Mouse (Mus musculus): ENCODE results near the gene Ccdc141.
A peak's percentile ranks its signal among the peaks of the same experiment; 100 is the strongest.

Ccdc141 gene

DNA sequence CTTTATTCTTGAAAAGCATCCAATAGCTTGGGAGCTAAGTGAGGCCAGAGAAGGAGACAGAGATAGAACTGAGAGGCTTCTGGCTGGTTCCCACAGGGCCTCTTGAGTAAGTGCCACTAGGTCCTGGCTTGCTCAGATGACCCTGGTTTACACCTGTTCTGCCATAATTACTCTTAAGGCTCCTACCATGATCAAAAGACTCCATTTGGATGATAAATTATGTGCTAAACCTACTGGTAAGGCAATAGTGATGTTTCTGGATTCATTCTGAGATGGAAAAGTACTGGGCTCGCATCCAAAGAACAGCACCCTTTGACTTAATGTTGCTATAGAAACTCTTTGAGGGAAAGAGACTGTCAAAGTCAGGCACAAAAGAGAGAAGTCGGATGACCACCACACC is 3.9 kb upstream of the Ccdc141 start:
- no peak for DNase-seq (ENCODE audit: low spot score in 2 of 2)

DNA sequence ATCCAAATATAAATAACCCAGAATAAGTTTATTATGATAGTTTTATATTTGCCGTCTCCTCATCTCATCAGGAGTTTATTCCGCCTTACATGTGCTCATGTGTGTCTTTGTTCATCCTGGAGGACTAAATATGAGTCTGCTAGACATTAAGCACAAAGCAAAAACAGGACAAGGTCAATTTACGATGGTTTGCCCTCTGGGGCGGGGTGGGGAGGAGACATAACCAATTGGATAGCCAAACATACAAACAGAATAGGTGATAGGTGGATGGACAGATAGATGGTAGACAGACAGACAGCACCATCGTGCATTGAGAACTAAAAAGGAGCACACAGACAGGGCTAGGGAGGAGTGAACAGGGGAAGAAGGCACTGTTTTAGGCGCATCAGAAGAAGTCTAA is 3.4 kb upstream of the Ccdc141 start:
- DNase-seq (ENCODE audit: low spot score in 2 of 2): no peak

DNA sequence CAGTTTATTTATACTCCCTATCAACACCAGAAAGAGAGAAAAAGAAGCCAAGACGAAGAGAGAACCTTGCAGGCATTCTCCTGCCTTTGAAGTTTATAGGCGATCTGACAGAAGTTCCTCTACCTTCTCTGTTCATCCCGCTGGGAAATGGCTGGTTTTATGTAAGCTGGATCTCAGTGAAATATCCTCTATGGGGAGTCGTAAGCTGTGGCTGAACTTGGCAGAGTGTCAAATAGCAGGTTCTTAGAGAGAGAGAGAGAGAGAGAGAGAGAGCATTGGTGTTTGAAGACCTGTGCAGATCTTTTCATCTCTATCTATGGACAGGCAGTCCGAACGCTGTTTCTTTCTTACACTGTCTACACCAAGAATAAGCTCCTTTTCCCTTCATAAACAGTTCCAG is 2.9 kb upstream of the Ccdc141 start:
- DNase-seq (ENCODE audit: low spot score in 2 of 2): no peak

DNA sequence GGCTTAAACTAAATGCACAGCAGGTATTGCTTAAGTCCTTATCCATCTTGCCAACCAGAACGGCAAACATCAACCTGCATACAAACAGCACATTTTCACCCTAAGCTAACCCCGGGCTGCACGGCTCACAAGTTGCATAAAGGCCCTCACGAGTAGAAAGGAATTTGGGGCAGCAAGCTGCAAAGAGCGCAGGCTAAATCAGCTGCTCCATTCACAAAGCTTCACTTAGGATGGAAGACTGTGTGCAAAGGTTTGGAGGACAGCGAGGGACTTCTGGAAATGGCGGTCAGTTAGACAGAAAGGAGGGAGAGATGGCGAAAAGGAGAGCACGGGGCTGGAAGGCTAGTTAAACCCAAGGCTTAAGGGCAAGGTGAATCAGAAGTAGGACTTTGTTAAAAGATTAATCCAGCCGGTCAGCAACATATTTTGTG is 1.8 kb upstream of the Ccdc141 start:
- no peak for DNase-seq (ENCODE audit: low spot score in 2 of 2)

DNA sequence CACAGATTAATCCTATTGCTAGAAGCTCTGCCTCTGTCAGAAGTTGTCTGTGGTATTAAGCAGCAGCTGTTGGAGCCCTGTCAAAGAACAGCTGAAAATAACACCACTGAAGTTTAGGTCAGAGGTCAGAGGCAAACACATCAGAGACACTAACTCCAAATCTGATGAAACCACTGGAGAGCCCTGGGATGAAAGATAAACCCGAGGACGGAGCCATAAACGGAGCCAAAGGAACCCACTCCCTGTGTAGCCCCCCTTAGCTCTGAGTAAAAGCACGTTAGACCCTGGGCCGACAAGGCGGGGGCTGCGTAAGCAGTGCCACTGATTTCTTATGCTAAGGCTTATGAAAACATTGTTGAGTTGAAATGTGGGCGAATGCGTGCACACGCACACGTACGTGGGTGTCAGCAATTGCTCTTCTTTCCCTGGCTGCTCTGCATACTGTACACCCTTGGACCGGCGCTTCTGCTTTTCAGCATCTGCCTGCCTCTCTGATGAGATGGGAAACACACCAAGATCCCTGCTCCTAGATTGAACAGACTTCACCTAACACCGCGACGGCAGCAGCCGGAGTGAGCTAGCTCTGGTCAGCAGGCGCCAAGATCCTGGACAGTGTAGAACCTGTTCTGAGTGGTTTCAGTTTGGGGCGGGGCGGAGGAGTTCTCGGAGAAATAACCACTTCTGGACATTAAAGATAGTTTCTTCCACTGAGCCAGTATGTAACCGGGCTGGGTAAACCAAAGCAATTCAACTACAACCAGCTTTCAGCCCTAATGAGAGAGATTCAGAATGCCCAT is 1.2 kb upstream of the Ccdc141 start:
- no peak for DNase-seq (ENCODE audit: low spot score in 2 of 2)

DNA sequence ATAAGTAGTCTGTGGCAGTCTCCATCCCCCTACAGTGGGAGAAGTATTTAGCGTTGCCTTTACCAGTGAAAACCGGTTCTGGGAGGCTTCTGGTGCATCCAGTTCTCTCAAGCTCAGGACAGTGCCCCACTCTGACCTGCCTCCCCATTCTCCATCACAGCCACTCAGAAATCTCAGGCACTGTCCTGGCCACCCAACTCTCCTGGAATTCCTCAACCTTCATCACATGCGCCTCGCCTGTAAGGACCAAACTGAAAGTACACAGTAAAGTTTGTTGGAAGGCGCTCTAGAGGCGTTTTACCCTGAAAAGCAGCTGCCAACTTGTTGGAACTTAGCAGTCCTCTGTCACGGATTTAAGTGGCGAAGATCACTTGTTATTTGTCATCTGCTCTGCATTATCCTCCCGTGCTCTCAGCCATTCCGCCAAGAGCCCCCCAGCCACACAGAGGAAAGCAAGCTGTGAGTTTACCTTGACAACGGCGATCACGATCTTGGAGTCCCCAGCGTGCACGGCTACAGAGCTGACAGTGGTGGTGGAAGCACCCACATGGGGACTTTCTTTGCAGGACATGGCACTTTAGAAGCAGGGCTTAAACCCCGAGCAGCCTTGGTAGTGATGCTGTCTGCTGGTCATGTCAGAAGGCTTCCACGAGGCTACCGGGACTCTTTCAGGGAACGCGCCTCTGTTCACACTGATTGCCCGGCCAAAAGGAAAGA is 362 bp downstream of the Ccdc141 start:
- peak; percentile 17 to 22 for DNase-seq (ENCODE audit: low spot score in 2 of 2)

DNA sequence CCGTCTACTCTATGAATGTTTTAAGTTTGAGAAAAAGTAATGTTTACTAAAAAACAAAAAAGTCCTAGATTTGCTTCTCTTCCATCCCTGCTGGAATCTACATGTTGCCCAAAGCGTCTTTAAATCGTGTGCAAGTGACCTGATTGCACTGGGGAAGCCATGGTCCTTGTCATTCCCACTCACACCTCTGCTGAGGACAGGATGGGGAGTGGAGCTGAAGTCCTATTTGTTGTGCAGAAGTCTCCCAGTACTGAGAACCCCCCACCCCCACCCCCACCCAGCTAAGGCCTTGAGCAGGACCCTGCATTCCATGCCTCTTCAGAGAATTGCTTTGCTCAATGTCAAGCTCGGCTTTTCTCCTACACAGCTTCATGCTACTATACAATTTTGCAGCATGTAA is 1.2 kb downstream of the Ccdc141 start:
- no peak for DNase-seq (ENCODE audit: low spot score in 2 of 2)

DNA sequence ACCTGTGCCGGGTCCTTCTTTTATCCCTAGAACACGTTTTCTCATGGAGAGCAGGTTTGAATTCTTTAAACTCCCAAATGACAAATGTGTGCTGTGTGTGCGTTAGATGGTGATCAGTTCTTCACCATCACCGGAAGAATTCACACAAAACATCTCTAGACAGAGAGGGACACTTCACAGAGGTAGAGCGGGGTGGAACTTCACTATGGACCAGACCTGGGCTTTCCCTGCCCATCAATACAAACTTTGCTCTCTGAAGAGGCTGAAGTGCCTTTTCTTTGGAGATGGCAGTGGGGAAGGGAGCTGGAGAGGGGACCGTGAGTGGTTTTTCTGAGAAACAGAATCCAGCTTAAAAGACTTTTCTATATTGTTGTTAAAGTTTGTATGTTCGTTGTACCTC is 1.7 kb downstream of the Ccdc141 start:
- no peak for DNase-seq (ENCODE audit: low spot score in 2 of 2)

DNA sequence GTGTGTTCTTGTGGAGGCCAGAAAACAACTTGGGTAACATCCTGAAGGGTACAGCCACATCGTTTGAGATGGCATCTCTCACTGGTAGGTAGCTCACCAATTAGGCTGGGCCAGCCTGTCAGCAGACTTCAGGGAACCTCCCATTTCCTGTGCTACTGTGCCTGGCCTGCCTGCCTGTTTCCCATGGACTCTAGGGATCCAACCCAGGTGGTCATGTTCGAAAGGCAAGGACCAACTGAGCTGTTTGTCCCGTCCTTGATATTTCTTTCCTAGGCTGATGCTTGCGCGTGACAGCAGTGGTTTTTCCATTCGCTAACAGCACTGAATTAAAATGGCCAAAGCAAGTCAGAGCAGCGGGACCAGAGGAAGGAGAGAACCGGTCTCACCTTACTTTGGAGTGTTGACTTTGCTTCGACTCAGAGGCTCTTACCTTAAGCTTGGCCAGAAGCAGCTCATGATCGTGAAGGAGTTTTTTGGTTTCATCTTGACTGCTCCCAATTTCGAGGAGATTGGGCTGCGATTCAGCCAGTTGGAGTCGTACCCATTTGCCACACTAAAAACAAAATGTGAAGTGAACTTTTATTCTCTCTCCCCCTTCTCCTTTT is 2.3 kb downstream of the Ccdc141 start:
- no peak for DNase-seq (ENCODE audit: low spot score in 2 of 2)

DNA sequence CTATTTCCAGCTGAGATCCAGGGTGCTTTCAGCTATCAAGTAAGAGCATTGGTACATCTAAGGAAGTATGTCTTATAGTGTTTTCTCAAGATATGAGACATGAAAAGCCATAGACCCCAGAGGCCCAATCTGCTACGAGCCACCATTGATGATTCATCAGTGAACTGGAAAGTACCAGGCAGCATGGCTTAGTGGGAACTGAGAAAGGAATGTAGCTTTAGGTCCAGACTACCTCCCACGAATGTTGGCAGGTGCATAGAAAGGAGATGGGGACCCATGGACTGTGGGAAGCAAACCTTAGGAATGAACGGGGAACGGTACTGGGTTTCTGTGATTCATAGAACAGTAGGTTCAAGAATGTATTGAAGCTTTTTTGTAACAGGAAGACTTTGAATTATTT is 4.1 kb downstream of the Ccdc141 start:
- no peak for DNase-seq (ENCODE audit: low spot score in 2 of 2)

DNA sequence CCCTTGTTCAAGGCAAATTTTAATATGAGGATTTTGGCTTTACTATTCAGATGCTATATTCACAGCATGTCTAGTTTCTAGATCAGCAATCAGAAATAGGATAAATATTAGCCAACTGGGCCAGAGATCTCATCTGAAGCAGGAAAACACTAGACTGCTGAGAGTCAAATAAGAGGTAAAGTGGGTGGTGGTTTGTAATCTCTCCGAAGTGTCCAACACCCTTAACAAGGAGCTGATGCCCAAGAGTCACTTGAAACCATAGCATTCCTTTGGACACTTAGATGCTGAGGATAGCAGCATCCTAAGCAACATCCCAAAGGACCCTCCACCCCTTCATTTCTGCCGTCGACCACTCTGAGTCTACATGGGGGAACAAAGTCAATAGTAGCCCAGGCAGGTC is 5.8 kb downstream of the Ccdc141 start:
- DNase-seq (ENCODE audit: low spot score in 2 of 2): no peak

DNA sequence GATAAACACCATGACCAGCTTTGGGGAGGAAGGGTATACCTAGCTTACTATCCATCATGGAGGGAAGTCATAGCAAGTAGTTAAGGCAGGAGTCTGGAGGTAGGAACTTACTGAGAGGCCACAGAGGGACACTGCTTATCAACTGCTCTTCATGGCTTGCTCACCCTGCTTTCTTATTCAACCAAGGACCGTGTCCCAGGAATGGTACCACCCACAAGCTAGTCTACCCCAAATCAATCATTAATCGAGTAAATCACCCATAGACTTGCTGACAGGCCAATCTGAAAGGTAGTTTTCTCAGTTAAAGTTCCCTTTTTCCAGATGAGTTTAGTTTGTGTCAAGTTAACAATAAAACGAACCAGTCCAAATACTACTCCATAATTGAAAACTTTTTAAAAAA is 7.1 kb downstream of the Ccdc141 start:
- DNase-seq (ENCODE audit: low spot score in 2 of 2): no peak

DNA sequence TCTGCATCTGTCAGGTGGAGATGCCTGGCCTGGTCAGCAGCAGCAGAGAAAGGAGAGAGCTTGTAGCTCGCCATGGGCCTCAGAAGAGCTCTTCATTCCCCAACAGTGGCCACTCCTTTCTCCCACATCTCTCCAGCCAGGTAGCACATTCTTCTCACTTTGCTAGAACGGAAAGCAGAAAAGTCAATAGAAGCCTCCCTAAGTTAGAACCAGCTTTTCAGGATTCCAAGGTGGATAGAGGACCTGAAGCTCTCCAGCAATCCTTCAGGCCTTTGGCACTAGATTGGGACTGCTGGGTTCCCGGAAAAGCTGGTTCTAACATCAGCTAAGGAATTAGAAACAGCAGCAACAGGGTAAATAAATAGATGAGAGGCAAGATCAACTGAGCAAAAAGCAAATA is 8.3 kb downstream of the Ccdc141 start:
- no peak for DNase-seq (ENCODE audit: low spot score in 2 of 2)

DNA sequence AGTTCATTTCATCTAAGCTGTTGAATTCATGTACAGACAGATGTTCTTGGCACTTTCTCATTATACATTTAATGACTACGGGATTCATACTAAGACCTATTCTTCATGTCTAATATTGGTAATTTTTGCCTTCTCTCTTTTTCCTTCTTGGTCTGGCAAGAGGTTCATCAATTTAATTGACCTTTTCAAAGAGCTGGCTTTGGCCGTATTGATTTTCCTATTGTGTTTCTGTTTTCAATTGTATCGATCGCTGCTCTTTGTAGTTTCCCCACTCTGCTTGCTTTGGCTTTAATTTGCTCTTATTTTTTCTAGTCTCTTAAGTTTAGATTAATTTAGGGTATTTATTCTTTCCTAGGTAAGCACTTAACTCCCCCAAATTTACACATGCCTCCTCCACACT is 12.9 kb downstream of the Ccdc141 start:
- DNase-seq (ENCODE audit: low spot score in 2 of 2): no peak

DNA sequence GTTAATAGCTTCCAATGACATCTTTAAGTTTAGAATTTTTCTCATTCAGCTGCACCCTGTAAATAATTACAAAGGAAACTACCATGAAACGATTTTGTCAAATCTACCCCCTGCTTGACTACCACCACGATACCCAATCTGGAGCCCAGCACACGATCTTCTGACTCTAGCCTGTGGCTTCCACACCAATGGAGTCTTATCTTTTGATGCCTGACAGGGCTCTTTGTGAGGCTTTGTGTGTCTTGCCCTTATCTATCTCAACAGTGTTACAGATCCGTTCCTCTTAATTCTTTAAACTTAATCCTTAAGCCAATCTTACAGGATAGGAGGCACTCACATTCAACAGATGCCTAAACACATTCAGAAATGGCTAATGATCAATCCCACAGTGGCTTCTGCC is 16.4 kb downstream of the Ccdc141 start:
- DNase-seq (ENCODE audit: low spot score in 2 of 2): no peak

DNA sequence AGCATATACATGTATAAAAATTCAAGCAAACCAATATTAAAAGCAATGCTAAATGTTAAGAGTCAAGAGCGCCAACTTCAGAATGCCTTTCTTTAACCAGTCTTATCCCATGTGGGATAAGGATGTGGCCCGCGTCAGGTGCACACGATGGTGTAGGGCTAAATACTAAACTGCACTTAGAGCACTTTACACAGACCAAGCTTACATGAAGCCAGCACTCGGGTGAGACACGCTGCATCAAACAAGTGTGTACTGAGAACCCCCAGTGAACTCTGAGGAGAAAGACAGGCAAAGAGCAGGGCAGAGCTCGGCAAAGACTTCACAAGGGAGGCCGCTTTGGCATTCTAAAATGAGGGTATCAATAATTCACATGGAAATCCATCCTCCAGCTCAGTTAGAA is 19.2 kb downstream of the Ccdc141 start:
- DNase-seq (ENCODE audit: low spot score in 2 of 2): no peak

DNA sequence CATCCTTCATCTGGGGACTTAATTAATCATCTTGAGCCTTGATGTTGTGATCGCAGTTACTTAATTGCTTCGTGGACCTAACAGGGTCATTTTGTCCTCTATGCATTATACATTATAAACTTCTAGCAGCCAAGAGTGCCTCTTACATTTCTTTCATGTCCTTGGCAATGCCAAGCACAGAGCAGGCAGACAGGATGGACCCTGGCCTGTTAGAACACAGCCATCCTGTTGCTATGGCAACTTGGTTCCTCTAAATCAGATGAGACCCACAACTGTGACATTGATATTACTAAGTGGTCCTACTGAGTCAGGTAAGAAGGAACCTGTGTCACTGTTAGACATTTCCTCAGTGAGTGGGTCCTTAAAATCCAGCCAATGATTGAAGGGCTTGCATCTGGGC is 20.9 kb downstream of the Ccdc141 start:
- no peak for DNase-seq (ENCODE audit: low spot score in 2 of 2)

DNA sequence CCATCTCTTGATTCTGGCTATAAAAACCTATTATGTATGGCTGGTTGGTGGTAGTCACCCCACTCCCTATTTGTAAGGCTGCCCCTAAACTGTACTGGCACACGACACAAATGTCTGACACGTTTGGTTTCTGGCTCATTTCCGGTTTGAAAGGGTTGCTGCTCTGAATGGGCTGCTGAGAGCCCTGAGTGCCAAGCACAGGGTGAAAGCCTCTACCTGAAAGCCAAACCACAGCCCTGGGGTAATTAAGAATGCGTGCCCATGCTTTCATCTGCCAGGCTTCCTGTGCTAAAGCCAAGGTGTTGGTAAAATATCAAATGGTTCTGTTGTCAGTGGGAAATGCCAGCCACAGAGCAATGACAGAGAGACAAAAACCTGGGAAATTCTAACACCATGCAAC is 22.2 kb downstream of the Ccdc141 start:
- DNase-seq (ENCODE audit: low spot score in 2 of 2): peak in 1 of 2 experiments; percentile 5

DNA sequence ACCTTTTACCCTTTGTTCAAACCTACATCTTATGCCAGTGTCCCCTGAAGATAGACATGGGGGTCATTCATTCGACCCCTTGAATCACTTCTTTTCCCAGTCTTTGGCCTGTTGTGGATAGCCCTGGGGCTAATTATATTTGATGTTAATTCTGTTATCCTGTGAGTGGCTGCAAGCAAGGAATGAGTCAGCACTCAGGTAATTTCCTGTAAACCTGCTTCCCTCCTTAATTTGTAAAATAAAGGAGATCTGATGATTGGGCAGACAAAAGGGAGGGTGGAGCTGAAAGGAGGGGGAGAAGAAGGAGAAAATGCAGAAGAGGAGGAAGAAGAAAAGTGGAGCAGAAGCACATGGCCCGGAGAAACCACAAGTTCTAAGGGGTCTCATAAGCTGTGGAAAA is 23.5 kb downstream of the Ccdc141 start:
- no peak for DNase-seq (ENCODE audit: low spot score in 2 of 2)

DNA sequence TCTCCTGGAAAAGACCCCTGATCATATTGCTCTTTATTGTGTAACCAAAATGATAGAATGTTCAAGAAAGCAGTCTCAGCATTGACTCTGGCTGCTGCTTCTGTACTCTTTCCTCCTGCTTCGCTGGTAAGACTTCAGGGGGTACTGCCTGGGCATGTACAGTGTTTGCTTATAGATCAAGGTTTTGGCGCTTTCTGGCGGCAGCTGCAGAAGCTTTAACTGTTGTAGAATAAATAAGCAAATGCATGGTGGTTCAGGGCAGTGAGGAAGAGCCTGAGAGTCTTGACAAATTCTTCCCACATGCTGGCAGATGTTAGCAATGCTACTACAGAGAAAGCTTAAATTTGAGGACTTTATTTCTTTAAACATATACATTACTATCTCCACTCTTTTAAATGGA is 24.1 kb downstream of the Ccdc141 start:
- no peak for DNase-seq (ENCODE audit: low spot score in 2 of 2)

DNA sequence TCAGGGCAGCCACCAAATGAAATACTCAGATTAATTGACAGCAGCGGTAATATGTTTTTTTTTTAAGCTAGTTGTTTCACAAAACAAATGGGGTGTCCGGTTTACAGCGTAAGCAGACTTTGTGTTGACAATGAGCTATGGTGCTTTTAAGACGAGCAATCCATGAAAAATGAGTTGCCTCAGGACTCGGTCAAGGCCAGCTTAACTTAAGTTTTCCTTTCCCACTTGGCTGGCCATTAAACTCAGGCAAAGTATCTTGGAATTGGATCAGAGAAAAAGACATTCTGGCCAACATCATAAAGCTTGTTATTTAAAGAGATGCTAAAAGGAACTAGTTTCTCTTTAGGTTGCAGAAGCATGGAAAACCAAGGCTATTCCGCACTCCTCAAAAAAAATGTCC is 26.9 kb downstream of the Ccdc141 start:
- no peak for DNase-seq (ENCODE audit: low spot score in 2 of 2)

DNA sequence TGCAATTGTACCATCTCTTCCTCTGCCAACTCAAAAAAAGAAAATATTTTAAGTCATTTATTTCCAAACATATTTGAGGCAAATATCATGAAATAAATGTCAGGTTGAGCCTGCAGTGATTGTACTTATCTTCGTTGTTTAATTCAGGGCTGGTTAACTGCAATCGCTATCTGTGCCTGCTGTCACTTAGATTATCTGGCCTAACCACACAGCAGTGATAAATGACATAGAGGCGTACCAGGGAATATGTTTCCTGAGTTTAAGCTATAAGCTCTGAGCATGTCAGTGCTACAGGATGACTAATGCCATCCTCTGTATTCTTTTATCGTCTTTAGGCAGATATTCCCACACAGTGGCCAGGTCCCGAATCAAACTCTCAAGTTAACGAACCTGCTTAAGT is 31.6 kb downstream of the Ccdc141 start:
- DNase-seq (ENCODE audit: low spot score in 2 of 2): no peak

DNA sequence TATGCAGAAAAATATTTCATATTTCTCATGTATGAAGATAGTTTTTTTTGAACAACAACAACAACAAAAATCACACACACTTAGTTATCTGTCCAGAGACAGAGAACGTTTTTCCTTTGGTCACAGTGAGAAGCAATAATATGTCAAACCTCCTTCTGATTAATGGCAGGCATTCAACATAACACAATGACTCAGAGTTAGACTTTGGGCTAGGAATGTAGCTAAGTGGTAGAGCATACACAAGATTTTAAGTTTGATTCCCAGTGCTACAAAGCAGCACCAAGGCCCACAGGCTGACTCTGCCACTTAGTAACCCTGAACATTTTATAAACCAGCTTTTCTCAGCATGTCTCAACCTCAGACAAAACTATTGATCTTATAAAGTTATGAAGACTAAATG is 35.5 kb downstream of the Ccdc141 start:
- no peak for DNase-seq (ENCODE audit: low spot score in 2 of 2)
